20 mouse cellular contexts compared by ENCODE assay signal in the genomic region with DNA sequence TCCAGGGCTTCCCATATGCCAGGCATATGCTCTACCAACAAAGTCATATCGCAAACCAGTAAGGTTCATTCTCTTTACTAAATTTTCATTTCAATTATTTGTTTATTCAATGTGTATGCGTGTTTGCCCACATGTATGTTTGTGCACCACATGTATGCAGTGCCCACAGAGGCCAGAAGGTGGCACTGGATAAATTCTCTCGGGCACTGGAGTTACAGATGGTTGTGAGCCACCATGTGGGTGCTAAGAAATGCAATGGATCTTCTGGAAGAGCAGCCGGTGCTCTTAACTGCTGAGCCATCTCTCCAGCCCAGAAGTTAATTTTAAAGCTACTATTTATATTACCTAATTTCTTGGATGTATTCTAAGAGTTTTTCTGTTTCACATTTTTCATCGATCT. TPM values are rescaled to one million over a fixed set of nuclear protein-coding genes. Genes with fewer than 3 reads are reported as not detected.
A peak's percentile ranks its signal among the peaks of the same experiment; 100 is the strongest.
DNase-seq lines count a peak whose midpoint lies in the region; ATAC-seq and TF ChIP-seq lines count a peak whose summit lies in the region.
"Had no signal": no experiment of that assay in that cellular context is flagged by ENCODE, and none has a peak within 500 bp of the region (broad histone marks: within the 10 kb centered on the region; RNA-seq: fewer than 3 reads in every experiment).

No protein-coding gene starts in this region.

- H3K9ac ChIP-seq in heart, adult 2 months (ENCODE audit: low read depth, low read length), result no peak overlapping the region
- no peak overlapping the region for H3K9ac ChIP-seq in lung, postnatal 0 days (replicated peaks; ENCODE audit: low read depth)
- no peak overlapping the region for H3K9ac ChIP-seq in MEL (ENCODE audit: control insufficient read depth, low read depth, low read length, poor library complexity, severe bottlenecking)
- H3K9ac ChIP-seq: embryonic facial prominence, embryonic 12.5 days; limb, embryonic 12.5 days; lung, embryonic 15.5 days; midbrain, embryonic 12.5 days; neural tube, embryonic 12.5 days; stomach, embryonic 15.5 days had no signal

- H3K36me3 ChIP-seq in heart, adult 2 months (ENCODE audit: control insufficient read depth, insufficient read depth, low read length), result no peaks in the 10 kb centered on the region
- H3K36me3 ChIP-seq in lung, postnatal 0 days (ENCODE audit: insufficient read depth, low read length), result no peaks in the 10 kb centered on the region
- peaks cover 8 to 70% of the 10 kb centered on the region in 2 experiments for H3K36me3 ChIP-seq in MEL (ENCODE audit: control insufficient read depth in 1 of 2, insufficient read depth in 2 of 2, low read length in 2 of 2)

- DNase-seq in heart, adult 2 months, result no peak
- no peak for DNase-seq in heart, postnatal 25 days (ENCODE audit: low spot score)
- no peak for DNase-seq in lung, postnatal 0 days (ENCODE audit: low spot score)
- no peak for DNase-seq in lung, postnatal 36 days
- peak; percentile 59 for DNase-seq in MEL (ENCODE audit: low read depth, low spot score)
- DNase-seq in cerebellum, adult 8-10 months, result no peak
- DNase-seq in ovary, postnatal 14 days (ENCODE audit: low spot score), result no peak
- DNase-seq: cerebellum, adult 9-10 months; kidney, adult 11 months; thymus, postnatal 25 days had no signal

- no peak for TF ChIP-seq EP300 in heart, adult 2 months (IDR thresholded peaks at IDR 0.05; ENCODE audit: insufficient read depth, low read depth, low read length)
- no peak for TF ChIP-seq EP300 in lung, postnatal 0 days (IDR thresholded peaks at IDR 0.05)
- TF ChIP-seq EP300 in MEL (IDR thresholded peaks at IDR 0.05; ENCODE audit: low read depth in 1 of 2, low read length in 2 of 2), result no peak

- H3K79me2 ChIP-seq in heart, adult 2 months (replicated peaks; ENCODE audit: control insufficient read depth, insufficient read depth, low read length), result no peaks in the 10 kb centered on the region
- peaks cover 1% of the 10 kb centered on the region; the same call in 1 of the 2 replicates for H3K79me2 ChIP-seq in MEL (ENCODE audit: control insufficient read depth, insufficient read depth, low read length, poor library complexity)

- intact Hi-C loops in heart, adult 2 months (cut with DNase I), result loop anchor here (2.0 kb wide), 1 partner anchor 13 kb away; no protein-coding TSS in a partner anchor
- intact Hi-C loops in heart, postnatal 25 days (cut with DNase I), result no loop called here

- no peak overlapping the region for H3K4me2 ChIP-seq in lung, postnatal 0 days (replicated peaks; ENCODE audit: low read depth, low read length)
- H3K4me2 ChIP-seq: embryonic facial prominence, embryonic 12.5 days; heart, embryonic 11.5 days; limb, embryonic 12.5 days; lung, embryonic 15.5 days; midbrain, embryonic 12.5 days; neural tube, embryonic 12.5 days; stomach, embryonic 15.5 days had no signal

- TF ChIP-seq POLR2A in heart, adult 2 months (IDR thresholded peaks at IDR 0.05; ENCODE audit: insufficient read depth, low read depth, low read length), result no peak
- no peak for TF ChIP-seq POLR2A in MEL (IDR thresholded peaks at IDR 0.05; ENCODE audit: control insufficient read depth in 1 of 2, insufficient read depth in 1 of 2, low read depth in 1 of 2, low read length in 2 of 2, poor library complexity in 1 of 2)

- H3K27me3 ChIP-seq in heart, adult 2 months (ENCODE audit: control insufficient read depth, insufficient read depth, low read length), result no peaks in the 10 kb centered on the region
- H3K27me3 ChIP-seq in lung, postnatal 0 days (replicated peaks; ENCODE audit: insufficient read depth, low read length), result no peaks in the 10 kb centered on the region
- H3K27me3 ChIP-seq in MEL (ENCODE audit: control insufficient read depth in 1 of 2, insufficient read depth in 2 of 2, low read length in 2 of 2), result no peaks in the 10 kb centered on the region
- H3K27me3 ChIP-seq: CH12.LX; embryonic facial prominence, embryonic 12.5 days; limb, embryonic 12.5 days; lung, embryonic 15.5 days; midbrain, embryonic 12.5 days; neural tube, embryonic 12.5 days; stomach, embryonic 15.5 days had no signal

- no peaks in the 10 kb centered on the region; the same call in 1 of the 2 replicates for H3K4me1 ChIP-seq in heart, adult 2 months (ENCODE audit: control insufficient read depth, insufficient read depth, low read length)
- no peaks in the 10 kb centered on the region for H3K4me1 ChIP-seq in lung, postnatal 0 days (ENCODE audit: insufficient read depth, low read depth, low read length)
- no peaks in the 10 kb centered on the region for H3K4me1 ChIP-seq in MEL (ENCODE audit: control insufficient read depth in 1 of 2, insufficient read depth in 2 of 2, low read length in 2 of 2)
- H3K4me1 ChIP-seq: embryonic facial prominence, embryonic 12.5 days; limb, embryonic 12.5 days; lung, embryonic 15.5 days; midbrain, embryonic 12.5 days; neural tube, embryonic 12.5 days; stomach, embryonic 15.5 days had no signal

- no peak overlapping the region for H3K4me3 ChIP-seq in heart, adult 2 months
- H3K4me3 ChIP-seq in lung, postnatal 0 days (ENCODE audit: low read depth, low read length), result no peak overlapping the region
- no peak overlapping the region for H3K4me3 ChIP-seq in MEL (ENCODE audit: control insufficient read depth in 1 of 2, insufficient read depth in 1 of 2, low read depth in 2 of 2, low read length in 2 of 2)
- H3K4me3 ChIP-seq: embryonic facial prominence, embryonic 12.5 days; limb, embryonic 12.5 days; lung, embryonic 15.5 days; midbrain, embryonic 12.5 days; neural tube, embryonic 12.5 days; stomach, embryonic 15.5 days had no signal

- 94% methylated on average over 5 of the region's 5 CpGs for WGBS in heart, adult 2 months
- WGBS in lung, postnatal 0 days, result 92% methylated on average over 5 of the region's 5 CpGs

- no peak for TF ChIP-seq RAD21 in MEL (IDR thresholded peaks at IDR 0.05; ENCODE audit: low read depth, low read length)

- 0 out of 2 replicates have a peak, but pooled peaks have one; percentile 3 for TF ChIP-seq CTCF in heart, adult 2 months (IDR thresholded peaks at IDR 0.05)
- TF ChIP-seq CTCF in lung, postnatal 0 days (IDR thresholded peaks at IDR 0.05), result peak; percentile 24; the same call in 1 of the 2 replicates
- TF ChIP-seq CTCF in MEL (IDR thresholded peaks at IDR 0.05 in 2 of 3, conservative IDR thresholded peaks at IDR 0.05 in 1 of 3; ENCODE audit: control insufficient read depth in 1 of 3, insufficient read depth in 1 of 3, low read depth in 2 of 3, low read length in 3 of 3, poor library complexity in 1 of 3, severe bottlenecking in 1 of 3), result peak; percentile 32 to 53 (median 35); a peak in 5 of 6 replicates

- H3K9me3 ChIP-seq in lung, postnatal 0 days (ENCODE audit: low read length), result no peaks in the 10 kb centered on the region
- no peaks in the 10 kb centered on the region for H3K9me3 ChIP-seq in MEL (replicated peaks; ENCODE audit: insufficient read depth, low read length)
- H3K9me3 ChIP-seq: embryonic facial prominence, embryonic 12.5 days; limb, embryonic 12.5 days; lung, embryonic 15.5 days; midbrain, embryonic 12.5 days; neural tube, embryonic 12.5 days; stomach, embryonic 15.5 days had no signal

- ATAC-seq in lung, postnatal 0 days, result no peak
- ATAC-seq in megakaryocyte progenitor cell, adult 5-6 weeks (replicated peaks; ENCODE audit: poor library complexity), result peak; percentile 71

- H3K27ac ChIP-seq in heart, adult 2 months, result no peak overlapping the region
- no peak overlapping the region for H3K27ac ChIP-seq in lung, postnatal 0 days (ENCODE audit: low read length)
- no peak overlapping the region for H3K27ac ChIP-seq in MEL (ENCODE audit: control insufficient read depth, low read depth, low read length)
- H3K27ac ChIP-seq: embryonic facial prominence, embryonic 12.5 days; limb, embryonic 12.5 days; lung, embryonic 15.5 days; midbrain, embryonic 12.5 days; neural tube, embryonic 12.5 days; stomach, embryonic 15.5 days had no signal

RNA-seq across cellular contexts. Expression of gene Hmmr, which starts 17.7 kb away (rescaled TPM):
- under 1 TPM; 0.13 to 0.20 TPM for total RNA-seq in heart, adult 2 months (2021)
- 0.18 and 0.21 TPM in 2 replicates for polyA plus RNA-seq in heart, adult 2 months (2012; rRNA removed)
- total RNA-seq in heart, postnatal 25 days (2021), result under 1 TPM; 0.36 to 0.44 TPM
- 1.5 and 2.9 TPM in 2 replicates for polyA plus RNA-seq in lung, postnatal 0 days (2015; fragmentation: Nextera tagmentation; extraction: Ambion mirVana)
- 55.6 and 72.1 TPM in 2 replicates for total RNA-seq in MEL (2012; rRNA removed)
- 10 to 100 TPM; 40.6 to 74.5 TPM for polyA plus RNA-seq in MEL (2012; ENCODE audit: insufficient read depth in 1 of 2, insufficient read length in 2 of 2, low read depth in 1 of 2, low replicate concordance in 2 of 2, missing spikeins in 1 of 2)
- total RNA-seq in megakaryocyte progenitor cell, adult 5-6 weeks (2015), result 76.6 and 78.8 TPM in 2 replicates
- total RNA-seq in megakaryocyte progenitor cell, adult 5-6 weeks (2017), result 83.6 and 88.2 TPM in 2 replicates
- total RNA-seq: gastrocnemius, adult 8-10 months had no signal

RNA-seq across cellular contexts. Expression of gene Nudcd2, which starts 17.9 kb away (rescaled TPM):
- 10 to 100 TPM; 14.4 to 14.7 TPM for total RNA-seq in heart, adult 2 months (2021)
- polyA plus RNA-seq in heart, adult 2 months (2012; rRNA removed), result 3.6 and 10.7 TPM in 2 replicates
- total RNA-seq in heart, postnatal 25 days (2021), result 10 to 100 TPM; 13.2 to 16.2 TPM
- polyA plus RNA-seq in lung, postnatal 0 days (2015; fragmentation: Nextera tagmentation; extraction: Ambion mirVana), result 55.2 and 60.7 TPM in 2 replicates
- total RNA-seq in MEL (2012; rRNA removed), result 162 and 171 TPM in 2 replicates
- 100 to 1,000 TPM; 154 to 176 TPM for polyA plus RNA-seq in MEL (2012; ENCODE audit: insufficient read depth in 1 of 2, insufficient read length in 2 of 2, low read depth in 1 of 2, low replicate concordance in 2 of 2, missing spikeins in 1 of 2)
- 122 and 135 TPM in 2 replicates for total RNA-seq in megakaryocyte progenitor cell, adult 5-6 weeks (2015)
- 201 and 209 TPM in 2 replicates for total RNA-seq in megakaryocyte progenitor cell, adult 5-6 weeks (2017)

RNA-seq across cellular contexts. Expression of gene Mat2b, which starts 20.5 kb away (rescaled TPM):
- 100 to 1,000 TPM in 1 of 2 experiments, 10 to 100 TPM in 1; 84.7 to 102 TPM for total RNA-seq in heart, adult 2 months (2021)
- 52.1 and 76.6 TPM in 2 replicates for polyA plus RNA-seq in heart, adult 2 months (2012; rRNA removed)
- 100 to 1,000 TPM in 1 of 2 experiments, 10 to 100 TPM in 1; 98.4 to 101 TPM for total RNA-seq in heart, postnatal 25 days (2021)
- 110 and 111 TPM in 2 replicates for polyA plus RNA-seq in lung, postnatal 0 days (2015; fragmentation: Nextera tagmentation; extraction: Ambion mirVana)
- 97.6 and 107 TPM in 2 replicates for total RNA-seq in MEL (2012; rRNA removed)
- polyA plus RNA-seq in MEL (2012; ENCODE audit: insufficient read depth in 1 of 2, insufficient read length in 2 of 2, low read depth in 1 of 2, low replicate concordance in 2 of 2, missing spikeins in 1 of 2), result 100 to 1,000 TPM; 105 to 188 TPM
- 98.1 and 103 TPM in 2 replicates for total RNA-seq in megakaryocyte progenitor cell, adult 5-6 weeks (2015)
- total RNA-seq in megakaryocyte progenitor cell, adult 5-6 weeks (2017), result 130 and 141 TPM in 2 replicates

RNA-seq across cellular contexts. Expression of gene Ccng1, which starts 39.6 kb away (rescaled TPM):
- 100 to 1,000 TPM; 428 to 489 TPM for total RNA-seq in heart, adult 2 months (2021)
- polyA plus RNA-seq in heart, adult 2 months (2012; rRNA removed), result 137 and 314 TPM in 2 replicates
- total RNA-seq in heart, postnatal 25 days (2021), result 100 to 1,000 TPM; 440 to 448 TPM
- 26.2 and 32.2 TPM in 2 replicates for polyA plus RNA-seq in lung, postnatal 0 days (2015; fragmentation: Nextera tagmentation; extraction: Ambion mirVana)
- total RNA-seq in MEL (2012; rRNA removed), result 40.1 and 42.8 TPM in 2 replicates
- 100 to 1,000 TPM in 1 of 2 experiments, 10 to 100 TPM in 1; 23.5 to 165 TPM for polyA plus RNA-seq in MEL (2012; ENCODE audit: insufficient read depth in 1 of 2, insufficient read length in 2 of 2, low read depth in 1 of 2, low replicate concordance in 2 of 2, missing spikeins in 1 of 2)
- total RNA-seq in megakaryocyte progenitor cell, adult 5-6 weeks (2015), result 81.6 and 91.3 TPM in 2 replicates
- total RNA-seq in megakaryocyte progenitor cell, adult 5-6 weeks (2017), result 53.9 and 61.4 TPM in 2 replicates

Comparison
In these comparisons a context has a peak if more than half of its experiments do, and no peak if none do; other contexts are left out.
1. RNA of gene Hmmr, which starts 17.7 kb away (total RNA-seq): 76.6 to 88.2 TPM in megakaryocyte progenitor cell, adult 5-6 weeks and 55.6 to 72.1 TPM in MEL; 0.36 to 0.44 TPM in heart, postnatal 25 days and 0.13 to 0.20 TPM in heart, adult 2 months; every median in the first group is over 10 times any median in the second.
2. Peak in every context shown above with its lines, with median percentiles within 50 percentile points of each other: CTCF ChIP-seq.